Mouse (Mus musculus) kidney, adult 10 weeks (tissue): ENCODE results near the gene P4hb. TPM values are rescaled to one million over a fixed set of nuclear protein-coding genes. Genes with fewer than 3 reads are reported as not detected.

ENCODE experiments used
- polyA plus RNA-seq: library from polyadenylated mRNA; stranded (reverse); fragments of 350-450 nt; fragmentation: Illumina TruSeq; extraction: RNeasy Lipid Tissue Mini Kit (QIAGEN cat#74804); gene quantifications from one replicate; pipeline ENCODE4 v1.2.3, GENCODE M21; 2014; ENCODE audit warnings: low read depth, low replicate concordance

Gene P4hb
- polyA plus RNA-seq, result 238 TPM

GRCm38 (mm10) chr11:120572752-120573584, at the start of gene P4hb:
P4hb (minus strand) TSS chr11:120573253.

GRCm38 (mm10) chr11:120617519-120618112, 44.6 kb upstream of the P4hb start, which contains the start of gene Pcyt2:
Pcyt2 (minus strand) TSS chr11:120617936.

DNA sequence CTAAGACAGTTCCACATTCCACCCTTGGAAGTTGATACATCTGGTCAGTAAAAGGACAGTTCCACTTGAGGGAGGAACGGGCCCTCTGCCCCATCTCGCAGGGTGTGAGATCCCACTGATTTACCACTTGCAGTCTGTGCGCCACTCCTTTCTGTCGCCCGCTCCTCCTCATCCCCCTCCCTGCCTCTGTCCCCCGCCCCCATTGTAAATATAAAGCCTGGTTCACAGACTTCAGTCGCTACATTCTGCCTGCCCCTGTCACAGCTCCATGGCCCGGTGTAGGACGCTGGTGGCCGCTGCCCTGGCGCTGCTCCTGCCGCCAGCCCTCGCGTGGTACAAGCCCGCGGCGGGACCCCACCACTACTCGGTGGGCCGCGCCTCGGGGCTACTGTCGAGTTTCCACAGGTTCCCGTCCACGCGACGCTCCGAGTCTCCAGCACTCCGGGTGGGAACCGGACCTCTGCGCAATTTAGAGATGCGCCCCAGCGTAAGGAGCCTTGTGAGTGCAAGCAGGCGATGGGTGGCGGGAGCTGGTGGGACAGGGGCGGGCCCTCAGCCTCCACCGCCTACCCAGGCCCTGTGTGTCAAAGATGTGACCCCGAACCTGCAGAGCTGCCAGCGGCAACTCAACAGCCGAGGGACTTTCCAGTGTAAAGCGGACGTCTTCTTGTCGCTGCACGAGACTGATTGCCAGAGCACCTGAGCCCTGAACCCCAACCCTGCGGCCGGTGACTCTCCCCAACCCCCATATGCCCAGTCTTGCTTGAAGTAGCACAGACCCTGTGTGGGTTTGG, 35.4 kb upstream of the P4hb start, which contains the start of gene Npb:
Gene Npb (plus strand): TSS at position 237 of the 794 bp plus-strand sequence.

GRCm38 (mm10) chr11:120598283-120598989, 25.4 kb upstream of the P4hb start, which contains the start of the genes Alyref and Anapc11:
Alyref (minus strand) TSS chr11:120598365.
Anapc11 (plus strand) TSS chr11:120598421.

GRCm38 (mm10) chr11:120581490-120582267, 8.6 kb upstream of the P4hb start, which contains the start of gene Arhgdia:
Arhgdia (minus strand) TSS chr11:120581624.

GRCm38 (mm10) chr11:120550810-120551440, 22.1 kb downstream of the P4hb start, which contains the start of gene Ppp1r27:
Ppp1r27 (minus strand) TSS chr11:120551132.

GRCm38 (mm10) chr11:120549168-120549945, 23.7 kb downstream of the P4hb start, which contains the start of gene Mcrip1:
Mcrip1 (minus strand) TSS chr11:120549727.

GRCm38 (mm10) chr11:120530085-120530964, 42.7 kb downstream of the P4hb start, which contains the start of gene Gcgr:
Gcgr (plus strand) TSS chr11:120530699.

Other genes with a start within 250 kb of the P4hb start
- gene Actg1, start 224.7 kb downstream of the P4hb start, polyA plus RNA-seq, result 656 TPM
- gene Fscn2, start 211.7 kb downstream of the P4hb start, polyA plus RNA-seq, result not detected
- gene Faap100, start 194.5 kb downstream of the P4hb start, polyA plus RNA-seq, result not detected
- gene Nploc4, start 135.5 kb downstream of the P4hb start, polyA plus RNA-seq, result 13.1 TPM
- gene Tspan10, start 130.6 kb downstream of the P4hb start, polyA plus RNA-seq, result not detected
- not detected for gene Pde6g, start 119.8 kb downstream of the P4hb start, polyA plus RNA-seq
- not detected for gene Oxld1, start 115.2 kb downstream of the P4hb start, polyA plus RNA-seq
- 12.8 TPM for gene Ccdc137, start 115.1 kb downstream of the P4hb start, polyA plus RNA-seq
- gene Arl16, start 105.6 kb downstream of the P4hb start, polyA plus RNA-seq, result 9.9 TPM
- gene Mrpl12, start 88.6 kb downstream of the P4hb start, polyA plus RNA-seq, result 6.1 TPM
- 2.5 TPM for gene Slc25a10, start 81.4 kb downstream of the P4hb start, polyA plus RNA-seq
- 2.3 TPM for gene Gcgr, start 42.6 kb downstream of the P4hb start, polyA plus RNA-seq
- gene Mcrip1, start 23.5 kb downstream of the P4hb start, polyA plus RNA-seq, result 0.89 TPM
- gene Ppp1r27, start 22.1 kb downstream of the P4hb start, polyA plus RNA-seq, result not detected
- gene Arhgdia, start 8.4 kb upstream of the P4hb start, polyA plus RNA-seq, result 20.6 TPM
- 11.9 TPM for gene Alyref, start 25.1 kb upstream of the P4hb start, polyA plus RNA-seq
- 7.1 TPM for gene Anapc11, start 25.2 kb upstream of the P4hb start, polyA plus RNA-seq
- not detected for gene Npb, start 35.2 kb upstream of the P4hb start, polyA plus RNA-seq
- 15.0 TPM for gene Pcyt2, start 44.7 kb upstream of the P4hb start, polyA plus RNA-seq
- 3.0 TPM for gene Sirt7, start 52.0 kb upstream of the P4hb start, polyA plus RNA-seq
- 11.3 TPM for gene Mafg, start 60.3 kb upstream of the P4hb start, polyA plus RNA-seq
- gene Pycr1, start 70.5 kb upstream of the P4hb start, polyA plus RNA-seq, result 0.32 TPM
- gene Myadml2, start 74.9 kb upstream of the P4hb start, polyA plus RNA-seq, result not detected
- not detected for gene Notum, start 87.9 kb upstream of the P4hb start, polyA plus RNA-seq
- gene Aspscr1, start 99.7 kb upstream of the P4hb start, polyA plus RNA-seq, result 1.6 TPM
- gene Cenpx, start 140.5 kb upstream of the P4hb start, polyA plus RNA-seq, result 0.97 TPM
- 0.24 TPM for gene Lrrc45, start 140.7 kb upstream of the P4hb start, polyA plus RNA-seq
- not detected for gene Rac3, start 148.2 kb upstream of the P4hb start, polyA plus RNA-seq
- gene Dcxr, start 154.0 kb upstream of the P4hb start, polyA plus RNA-seq, result 1.3 TPM
- not detected for gene Cbr2, start 158.9 kb upstream of the P4hb start, polyA plus RNA-seq
- gene Hmga1b, start 189.5 kb upstream of the P4hb start, polyA plus RNA-seq, result not detected
- gene Rfng, start 211.0 kb upstream of the P4hb start, polyA plus RNA-seq, result not detected
- gene Gps1, start 211.0 kb upstream of the P4hb start, polyA plus RNA-seq, result 17.3 TPM
- 7.1 TPM for gene Dus1l, start 223.2 kb upstream of the P4hb start, polyA plus RNA-seq